Mouse (Mus musculus): Measurements from ENCODE around the gene Gm17654. TPM values are rescaled to one million over a fixed set of nuclear protein-coding genes. Genes with fewer than 3 reads are reported as not detected.

The Gm17654 gene
- polyA plus RNA-seq, 1 experiment from 2014 or later = not detected

Other genes with a start within 250 kb of the Gm17654 start
- gene 1700001F09Rik, start 231.3 kb downstream of the Gm17654 start, polyA plus RNA-seq (2015; fragmentation: Nextera tagmentation; extraction: Ambion mirVana) = not detected in 2 replicates
- not detected in 2 replicates for gene Gm8138, start 162.8 kb downstream of the Gm17654 start, polyA plus RNA-seq (2015; fragmentation: Nextera tagmentation; extraction: Ambion mirVana)
- not detected in 2 replicates for gene Gm5799, start 35.6 kb downstream of the Gm17654 start, polyA plus RNA-seq (2015; fragmentation: Nextera tagmentation; extraction: Ambion mirVana)
- not detected in 2 replicates for gene Gm10375, start 28.9 kb upstream of the Gm17654 start, polyA plus RNA-seq (2015; fragmentation: Nextera tagmentation; extraction: Ambion mirVana)
- not detected in 2 replicates for gene Gm8165, start 98.1 kb upstream of the Gm17654 start, polyA plus RNA-seq (2015; fragmentation: Nextera tagmentation; extraction: Ambion mirVana)
- 1.5 and 1.6 TPM in 2 replicates for gene Gm7324, start 118.7 kb upstream of the Gm17654 start, polyA plus RNA-seq (2015; fragmentation: Nextera tagmentation; extraction: Ambion mirVana)
- not detected in 2 replicates for gene Gm16506, start 148.3 kb upstream of the Gm17654 start, polyA plus RNA-seq (2015; fragmentation: Nextera tagmentation; extraction: Ambion mirVana)
- not detected in 2 replicates for gene Gm6526, start 168.7 kb upstream of the Gm17654 start, polyA plus RNA-seq (2015; fragmentation: Nextera tagmentation; extraction: Ambion mirVana)
- gene Gm8180, start 205.6 kb upstream of the Gm17654 start, polyA plus RNA-seq (2015; fragmentation: Nextera tagmentation; extraction: Ambion mirVana) = not detected in 2 replicates